Mouse (Mus musculus) heart, embryonic 16.5 days (tissue): Measurements from ENCODE around the gene H2al1d. TPM values are rescaled to one million over a fixed set of nuclear protein-coding genes. Genes with fewer than 3 reads are reported as not detected.
A peak's percentile ranks its signal among the peaks of the same experiment; 100 is the strongest.
"Not testable (repeated sequence)": the region's sequence is repeated elsewhere in the genome, so short reads cannot be mapped to it uniquely, and the experiment has no call there.

ENCODE experiments used
- ATAC-seq: fragments of 200-750 bp; cut with Nextera tagmentation; replicated peaks from 2 replicates; pipeline ENCODE4 v1.8.0; 2017; ENCODE audit warnings: moderate number of reproducible peaks; ENCODE audit not compliant: insufficient read depth, low FRiP score; ENCODE audit errors: extremely low read depth
- H3K27ac ChIP-seq: fragments of 300-500 bp; sonication (generic); 2 replicates; pipeline ENCODE4 v1.5.1; 2014; ENCODE audit warnings: mild to moderate bottlenecking, low read length, control low read depth, moderate library complexity
- H3K27me3 ChIP-seq: fragments of 300-500 bp; sonication (generic); 2 replicates; pipeline ENCODE4 v1.6.1; 2014; ENCODE audit warnings: low read length, mixed read lengths; ENCODE audit not compliant: control insufficient read depth, insufficient read depth
- H3K36me3 ChIP-seq: fragments of 300-500 bp; sonication (generic); 2 replicates; pipeline ENCODE4 v1.6.1; 2014; ENCODE audit not compliant: control insufficient read depth, insufficient read depth
- H3K4me1 ChIP-seq: fragments of 300-500 bp; sonication (generic); 2 replicates; pipeline ENCODE4 v1.6.1; 2014; ENCODE audit warnings: low read length, mixed read lengths; ENCODE audit not compliant: control insufficient read depth, insufficient read depth
- H3K4me2 ChIP-seq: fragments of 300-500 bp; sonication (generic); 2 replicates; pipeline ENCODE4 v1.6.1; 2014; ENCODE audit warnings: low read depth, mild to moderate bottlenecking, control low read depth, low read length
- H3K4me3 ChIP-seq: fragments of 300-500 bp; sonication (generic); 2 replicates; pipeline ENCODE4 v1.5.1; 2014; ENCODE audit warnings: mild to moderate bottlenecking, control low read depth, low read length
- H3K9ac ChIP-seq: fragments of 300-500 bp; sonication (generic); 2 replicates; pipeline ENCODE4 v1.6.1; 2014; ENCODE audit warnings: low read length, control low read depth
- H3K9me3 ChIP-seq: fragments of 300-500 bp; sonication (generic); replicated peaks from 2 replicates; pipeline ENCODE4 v1.6.1; 2016; ENCODE audit warnings: low read length; ENCODE audit not compliant: control insufficient read depth
- WGBS: fragments of 180-500 bp; shearing (Covaris S2); extraction: QIAGEN DNeasy Blood & Tissue Kit; methylation state at CpG from one replicate; pipeline ENCODE4 v1.1.7; 2014; 5-methylcytosine and 5-hydroxymethylcytosine counted together
- polyA plus RNA-seq: library from polyadenylated mRNA; unstranded; fragments of >200 nt; fragmentation: Nextera tagmentation; extraction: Ambion mirVana; gene quantifications from 2 replicates; pipeline ENCODE4 v1.2.1, GENCODE M21; 2015

The H2al1d gene
- polyA plus RNA-seq, result not detected in 2 replicates

GRCm38 (mm10) chrX:11308524-11308923, at the start of gene H2al1d:
TSS of gene H2al1d (plus strand) at chrX:11308824.
- H3K36me3 ChIP-seq, H3K4me2 ChIP-seq, H3K27ac ChIP-seq, H3K4me3 ChIP-seq, H3K9me3 ChIP-seq, H3K4me1 ChIP-seq, ATAC-seq, H3K9ac ChIP-seq, H3K27me3 ChIP-seq: not testable (repeated sequence)
- WGBS, result no CpG with 5 or more reads among the region's 6 CpGs

- Histone ChIP-seq H3K4me3 (no peak overlapping the region), H3K36me3 (no peaks in the 10 kb centered on the region), H3K4me2 (no peak overlapping the region), H3K4me1 (no peaks in the 10 kb centered on the region), H3K27ac (no peak overlapping the region), H3K27me3 (0 out of 2 replicates have a peak, but pooled peaks cover 5% of the 10 kb centered on the region), H3K9me3 (no peaks in the 10 kb centered on the region), H3K9ac (no peak overlapping the region)
- ATAC-seq, result no peak
- whole genome bisulfite sequencing, result 73% methylated on average over 8 of the region's 8 CpGs
Measured at GRCm38 (mm10) chrX:11264918-11265317, 43.7 kb upstream of the H2al1d start.

GRCm38 (mm10) chrX:11267791-11268190, 40.8 kb upstream of the H2al1d start:
- H3K9me3 ChIP-seq, result no peaks in the 10 kb centered on the region
- H3K27me3 ChIP-seq, result 0 out of 2 replicates have a peak, but pooled peaks cover 3% of the 10 kb centered on the region
- no peak for ATAC-seq
- H3K36me3 ChIP-seq, result no peaks in the 10 kb centered on the region
- no peaks in the 10 kb centered on the region for H3K4me1 ChIP-seq
- H3K4me3 ChIP-seq, result no peak overlapping the region
- no peak overlapping the region for H3K9ac ChIP-seq
- H3K4me2 ChIP-seq, result no peak overlapping the region
- WGBS, result 54% methylated on average over 7 of the region's 7 CpGs
- no peak overlapping the region for H3K27ac ChIP-seq

- no peak overlapping the region for H3K9ac ChIP-seq
- H3K27ac ChIP-seq, result no peak overlapping the region
- H3K36me3 ChIP-seq, result no peaks in the 10 kb centered on the region
- no peak overlapping the region for H3K4me3 ChIP-seq
- no peaks in the 10 kb centered on the region for H3K9me3 ChIP-seq
- 79% methylated on average over 3 of the region's 3 CpGs for WGBS
- H3K4me2 ChIP-seq, result no peak overlapping the region
- 0 out of 2 replicates have a peak, but pooled peaks cover 3% of the 10 kb centered on the region for H3K27me3 ChIP-seq
- no peaks in the 10 kb centered on the region for H3K4me1 ChIP-seq
- ATAC-seq, result no peak
Measured at GRCm38 (mm10) chrX:11269074-11269473, 39.5 kb upstream of the H2al1d start.

- Histone ChIP-seq H3K4me3 (no peak overlapping the region), H3K9ac (no peak overlapping the region), H3K36me3 (no peaks in the 10 kb centered on the region), H3K27me3 (peaks cover 3% of the 10 kb centered on the region; the same call in 1 of the 2 replicates), H3K4me2 (no peak overlapping the region), H3K9me3 (no peaks in the 10 kb centered on the region), H3K27ac (no peak overlapping the region), H3K4me1 (no peaks in the 10 kb centered on the region)
- WGBS, result 60% methylated on average over 3 of the region's 3 CpGs
- no peak for ATAC-seq
Measured at GRCm38 (mm10) chrX:11273190-11273589, 35.4 kb upstream of the H2al1d start.

GRCm38 (mm10) chrX:11277083-11277482, 31.5 kb upstream of the H2al1d start:
- no peak for ATAC-seq
- H3K27ac ChIP-seq, result no peak overlapping the region
- H3K27me3 ChIP-seq, result no peaks in the 10 kb centered on the region; the same call in 1 of the 2 replicates
- no peak overlapping the region for H3K9ac ChIP-seq
- WGBS, result 69% methylated on average over 6 of the region's 6 CpGs
- no peak overlapping the region for H3K4me2 ChIP-seq
- no peaks in the 10 kb centered on the region for H3K9me3 ChIP-seq
- H3K4me1 ChIP-seq, result no peaks in the 10 kb centered on the region
- H3K36me3 ChIP-seq, result no peaks in the 10 kb centered on the region
- H3K4me3 ChIP-seq, result no peak overlapping the region

- Histone ChIP-seq H3K27ac (no peak overlapping the region), H3K9ac (no peak overlapping the region), H3K4me3 (no peak overlapping the region), H3K9me3 (peaks cover 2% of the 10 kb centered on the region; the same call in 1 of the 2 replicates), H3K4me2 (no peak overlapping the region), H3K36me3 (no peaks in the 10 kb centered on the region), H3K4me1 (no peaks in the 10 kb centered on the region), H3K27me3 (no peaks in the 10 kb centered on the region; the same call in 1 of the 2 replicates)
- ATAC-seq, result no peak
- 57% methylated on average over 2 of the region's 2 CpGs for WGBS
Measured at GRCm38 (mm10) chrX:11280741-11281140, 27.9 kb upstream of the H2al1d start.

- Histone ChIP-seq H3K4me1 (peaks cover 4% of the 10 kb centered on the region), H3K9ac (no peak overlapping the region), H3K4me2 (peak overlapping the region; percentile 18; the same call in 1 of the 2 replicates), H3K9me3 (peaks cover 2% of the 10 kb centered on the region; the same call in 1 of the 2 replicates), H3K27me3 (peaks cover 17% of the 10 kb centered on the region), H3K27ac (no peak overlapping the region), H3K36me3 (no peaks in the 10 kb centered on the region), H3K4me3 (no peak overlapping the region)
- ATAC-seq, result peak; percentile 37; the same call in 1 of the 2 replicates
- WGBS, result 35% methylated on average over 14 of the region's 14 CpGs
Measured at GRCm38 (mm10) chrX:11288306-11288882, 20.2 kb upstream of the H2al1d start.

GRCm38 (mm10) chrX:11289244-11289643, 19.4 kb upstream of the H2al1d start:
- no peak overlapping the region for H3K4me3 ChIP-seq
- peaks cover 17% of the 10 kb centered on the region for H3K27me3 ChIP-seq
- H3K36me3 ChIP-seq, result no peaks in the 10 kb centered on the region
- H3K9me3 ChIP-seq, result no peaks in the 10 kb centered on the region; the same call in 1 of the 2 replicates
- peaks cover 4% of the 10 kb centered on the region for H3K4me1 ChIP-seq
- no peak overlapping the region for H3K27ac ChIP-seq
- H3K4me2 ChIP-seq, result no peak overlapping the region
- no peak for ATAC-seq
- no peak overlapping the region for H3K9ac ChIP-seq
- 68% methylated on average over 4 of the region's 4 CpGs for WGBS
